Mouse (Mus musculus) forebrain, embryonic 14.5 days (tissue): Measurements from ENCODE around the gene Kdm5c. TPM values are rescaled to one million over a fixed set of nuclear protein-coding genes. Genes with fewer than 3 reads are reported as not detected.
"Not testable (repeated sequence)": the region's sequence is repeated elsewhere in the genome, so short reads cannot be mapped to it uniquely, and the experiment has no call there.

ENCODE experiments used
- ATAC-seq: fragments of 200-750 bp; cut with Nextera tagmentation; 2 replicates; pipeline ENCODE4 v1.8.0; 2017; ENCODE audit warnings: mild to moderate bottlenecking, moderate library complexity
- DNase-seq: peaks from one replicate; pipeline ENCODE4 v3.0.0-alpha.2; 2015; ENCODE audit warnings: low spot score
- H3K27ac ChIP-seq: fragments of 300-500 bp; sonication (generic); 2 replicates; pipeline ENCODE4 v1.5.1; 2014; ENCODE audit warnings: low read depth, mild to moderate bottlenecking, control low read depth, low read length, moderate library complexity
- H3K27me3 ChIP-seq: fragments of 300-500 bp; sonication (generic); replicated peaks from 2 replicates; pipeline ENCODE4 v1.6.1; 2014; ENCODE audit warnings: low read length, control low read depth, mixed read lengths; ENCODE audit not compliant: control insufficient read depth, insufficient read depth
- H3K36me3 ChIP-seq: fragments of 300-500 bp; sonication (generic); 2 replicates; pipeline ENCODE4 v1.6.1; 2014; ENCODE audit warnings: low read length, control low read depth; ENCODE audit not compliant: control insufficient read depth, insufficient read depth
- H3K4me1 ChIP-seq: fragments of 300-500 bp; sonication (generic); 2 replicates; pipeline ENCODE4 v1.6.1; 2014; ENCODE audit warnings: antibody characterized with exemption, low read length, control low read depth; ENCODE audit not compliant: control insufficient read depth, insufficient read depth
- H3K4me2 ChIP-seq: fragments of 300-500 bp; sonication (generic); 2 replicates; pipeline ENCODE4 v1.6.1; 2014; ENCODE audit warnings: mild to moderate bottlenecking, control low read depth, low read length
- H3K4me3 ChIP-seq: fragments of 300-500 bp; sonication (generic); 2 replicates; pipeline ENCODE4 v1.5.1; 2014; ENCODE audit warnings: low read depth, low read length, control low read depth
- H3K9ac ChIP-seq: fragments of 300-500 bp; sonication (generic); 2 replicates; pipeline ENCODE4 v1.6.1; 2014; ENCODE audit warnings: mild to moderate bottlenecking, low read length, control low read depth, moderate library complexity
- H3K9me3 ChIP-seq: fragments of 300-500 bp; sonication (generic); replicated peaks from 2 replicates; pipeline ENCODE4 v1.6.1; 2016; ENCODE audit warnings: low read length, control low read depth, mixed read lengths; ENCODE audit not compliant: control insufficient read depth
- WGBS: fragments of 180-500 bp; shearing (Covaris S2); extraction: QIAGEN DNeasy Blood & Tissue Kit; methylation state at CpG from one replicate; pipeline ENCODE4 v1.1.7; 2014; 5-methylcytosine and 5-hydroxymethylcytosine counted together
- polyA plus RNA-seq: library from polyadenylated mRNA; unstranded; fragments of >200 nt; fragmentation: Nextera tagmentation; extraction: Ambion mirVana; gene quantifications from 2 replicates; pipeline ENCODE4 v1.2.1, GENCODE M21; 2014

The Kdm5c gene
- polyA plus RNA-seq, 1 experiment from 2014 or later: 19.0 TPM

GRCm38 (mm10) chrX:152244492-152245189 is 11.8 kb downstream of the Kdm5c start:
- Histone ChIP-seq H3K36me3 (peaks cover 88% of the 10 kb centered on the region), H3K27me3 (no peaks in the 10 kb centered on the region), H3K9ac (no peak overlapping the region), H3K9me3 (no peaks in the 10 kb centered on the region), H3K4me3 (no peak overlapping the region), H3K27ac (no peak overlapping the region), H3K4me2 (no peak overlapping the region), H3K4me1 (no peaks in the 10 kb centered on the region)
- WGBS: 96% methylated on average over 2 of the region's 2 CpGs
- DNase-seq: no peak
- ATAC-seq: no peak

DNA sequence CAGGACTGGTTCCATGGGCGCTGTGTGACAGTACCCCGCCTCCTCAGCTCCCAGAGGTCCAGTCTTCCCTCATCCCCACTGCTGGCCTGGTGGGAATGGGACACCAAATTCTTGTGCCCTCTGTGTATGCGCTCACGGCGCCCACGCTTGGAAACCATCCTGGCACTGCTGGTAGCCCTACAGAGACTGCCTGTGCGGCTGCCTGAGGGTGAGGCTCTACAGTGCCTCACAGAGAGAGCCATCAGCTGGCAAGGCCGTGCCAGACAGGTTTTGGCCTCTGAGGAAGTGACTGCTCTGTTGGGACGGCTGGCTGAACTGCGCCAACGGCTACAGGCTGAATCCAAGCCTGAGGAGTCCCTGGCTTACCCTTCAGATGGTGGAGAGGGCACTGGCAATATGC is 38.4 kb downstream of the Kdm5c start:
- Histone ChIP-seq H3K36me3 (peaks cover 95% of the 10 kb centered on the region), H3K9ac (no peak overlapping the region), H3K4me2 (no peak overlapping the region), H3K27ac (no peak overlapping the region), H3K4me3 (no peak overlapping the region), H3K9me3 (no peaks in the 10 kb centered on the region), H3K4me1 (no peaks in the 10 kb centered on the region), H3K27me3 (no peaks in the 10 kb centered on the region)
- no peak for ATAC-seq
- WGBS: 93% methylated on average over 11 of the region's 11 CpGs
- no peak for DNase-seq

- no peak for DNase-seq
- ATAC-seq: no peak
- no peak overlapping the region for H3K9ac ChIP-seq
- no peaks in the 10 kb centered on the region for H3K9me3 ChIP-seq
- no peak overlapping the region for H3K27ac ChIP-seq
- no peaks in the 10 kb centered on the region for H3K4me1 ChIP-seq
- no peak overlapping the region for H3K4me2 ChIP-seq
- WGBS: 95% methylated on average over 6 of the region's 6 CpGs
- H3K27me3 ChIP-seq: no peaks in the 10 kb centered on the region
- no peak overlapping the region for H3K4me3 ChIP-seq
- peaks cover 21% of the 10 kb centered on the region for H3K36me3 ChIP-seq
Observed at GRCm38 (mm10) chrX:152279384-152279783, 46.6 kb downstream of the Kdm5c start.

DNA sequence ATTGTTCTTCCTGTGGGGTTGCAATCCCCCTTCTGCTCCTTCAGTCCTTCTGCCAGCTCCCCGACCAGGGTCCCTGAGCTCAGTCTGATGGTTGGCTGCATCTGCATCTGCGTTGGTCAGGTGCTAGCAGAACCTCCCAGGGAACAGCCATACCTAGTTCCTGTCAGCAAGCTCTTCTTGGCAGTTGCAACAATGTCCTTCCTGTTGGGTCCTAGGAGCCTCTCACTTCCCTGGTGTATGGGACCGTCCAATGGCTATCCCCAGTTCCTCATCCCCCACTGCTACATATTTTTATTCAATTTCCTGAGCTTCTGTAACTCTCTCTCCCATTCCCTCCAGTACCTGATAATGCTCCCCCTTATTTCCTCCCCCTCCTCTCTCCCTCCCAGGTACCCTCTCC is 51.9 kb downstream of the Kdm5c start:
- Histone ChIP-seq H3K4me2 (no peak overlapping the region), H3K27ac (no peak overlapping the region), H3K4me1 (no peaks in the 10 kb centered on the region), H3K36me3 (no peaks in the 10 kb centered on the region), H3K27me3 (no peaks in the 10 kb centered on the region), H3K9ac (no peak overlapping the region), H3K9me3 (no peaks in the 10 kb centered on the region), H3K4me3 (no peak overlapping the region)
- no peak for DNase-seq
- no peak for ATAC-seq
- WGBS: 82% methylated on average over 3 of the region's 3 CpGs

DNA sequence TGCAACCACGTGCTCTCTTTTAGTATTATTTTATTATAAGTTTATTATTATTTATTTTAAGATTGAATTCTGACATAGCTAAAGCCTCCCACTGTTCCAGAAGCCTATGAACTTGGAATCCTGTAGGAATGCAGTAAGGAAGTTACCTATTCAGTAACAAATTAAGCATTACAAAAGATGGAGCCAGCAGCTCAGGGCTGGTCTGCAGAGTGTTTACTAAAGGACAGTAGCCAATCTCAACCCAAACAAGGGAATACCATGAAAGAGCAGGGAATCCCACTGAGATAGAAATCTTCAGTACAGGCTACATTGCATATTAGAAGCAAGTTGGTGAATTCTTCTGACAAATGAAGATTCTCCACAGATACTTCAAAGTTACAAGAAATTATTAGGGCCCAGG is 54.2 kb downstream of the Kdm5c start:
- H3K27ac ChIP-seq, H3K27me3 ChIP-seq, DNase-seq, H3K36me3 ChIP-seq, H3K4me3 ChIP-seq, H3K9me3 ChIP-seq, H3K9ac ChIP-seq, ATAC-seq, H3K4me2 ChIP-seq, H3K4me1 ChIP-seq: not testable (repeated sequence)
- 56% methylated on average over 1 of the region's 1 CpGs for WGBS

DNA sequence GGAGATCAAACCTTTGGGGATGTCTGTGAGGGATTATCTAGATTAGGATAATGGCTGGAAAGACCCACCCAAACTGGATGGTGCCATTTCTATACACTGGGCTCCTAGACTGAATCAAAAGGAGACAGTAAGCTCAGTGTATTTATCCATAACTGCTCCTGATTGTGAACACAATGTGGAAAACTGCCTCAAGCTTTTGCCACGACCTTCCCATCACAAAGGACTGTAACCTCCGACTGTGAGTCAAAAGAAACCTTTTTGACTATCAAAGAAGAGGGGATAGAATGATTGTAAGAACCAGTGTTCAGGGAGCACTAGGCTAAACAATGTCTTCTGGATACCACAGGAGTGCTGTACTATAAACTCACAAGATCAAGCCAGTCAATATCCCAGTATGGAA is 73.4 kb downstream of the Kdm5c start:
- Histone ChIP-seq H3K9ac (no peak overlapping the region), H3K4me3 (no peak overlapping the region), H3K27ac (no peak overlapping the region), H3K27me3 (no peaks in the 10 kb centered on the region), H3K9me3 (no peaks in the 10 kb centered on the region), H3K36me3 (no peaks in the 10 kb centered on the region), H3K4me2 (no peak overlapping the region), H3K4me1 (no peaks in the 10 kb centered on the region)
- DNase-seq: no peak
- ATAC-seq: no peak
- WGBS: 66% methylated on average over 2 of the region's 2 CpGs

DNA sequence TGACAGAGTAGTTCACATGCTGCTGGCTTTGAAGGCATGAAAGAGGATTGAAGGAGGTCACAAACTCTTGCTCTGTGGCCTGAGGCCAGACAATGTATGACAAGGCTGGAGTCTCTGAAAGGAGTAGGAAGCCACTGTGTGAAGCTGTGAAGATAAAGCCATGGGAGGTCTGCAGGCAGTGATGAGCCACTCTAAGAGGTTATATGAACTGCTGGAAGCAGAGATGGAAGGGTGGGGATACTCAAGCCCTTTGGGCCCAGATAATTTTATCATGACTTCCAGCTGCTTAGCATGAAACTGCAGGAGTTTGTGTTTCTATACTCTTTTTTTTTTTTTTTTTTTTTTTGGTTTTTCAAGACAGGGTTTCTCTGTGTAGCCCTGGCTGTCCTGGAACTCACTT is 74.6 kb downstream of the Kdm5c start:
- no peaks in the 10 kb centered on the region for H3K9me3 ChIP-seq
- no peak overlapping the region for H3K9ac ChIP-seq
- ATAC-seq (no peak), DNase-seq (no peak)
- H3K4me3 ChIP-seq: no peak overlapping the region
- H3K27me3 ChIP-seq: no peaks in the 10 kb centered on the region
- no peaks in the 10 kb centered on the region for H3K36me3 ChIP-seq
- H3K27ac ChIP-seq: no peak overlapping the region
- H3K4me1 ChIP-seq: no peaks in the 10 kb centered on the region
- H3K4me2 ChIP-seq: no peak overlapping the region

- no peaks in the 10 kb centered on the region for H3K4me1 ChIP-seq
- no peak overlapping the region for H3K9ac ChIP-seq
- WGBS: 61% methylated on average over 2 of the region's 2 CpGs
- H3K4me3 ChIP-seq: no peak overlapping the region
- ATAC-seq (peak; percentile 48; the same call in 1 of the 2 replicates), DNase-seq (peak; percentile 45)
- no peak overlapping the region for H3K4me2 ChIP-seq
- H3K27ac ChIP-seq: no peak overlapping the region
- H3K9me3 ChIP-seq: no peaks in the 10 kb centered on the region
- no peaks in the 10 kb centered on the region for H3K36me3 ChIP-seq
- H3K27me3 ChIP-seq: no peaks in the 10 kb centered on the region
Observed at GRCm38 (mm10) chrX:152307942-152308341, 75.1 kb downstream of the Kdm5c start.

GRCm38 (mm10) chrX:152320535-152320934 is 87.7 kb downstream of the Kdm5c start:
- Histone ChIP-seq H3K9me3 (no peaks in the 10 kb centered on the region), H3K27me3 (no peaks in the 10 kb centered on the region), H3K27ac (no peak overlapping the region), H3K4me3 (no peak overlapping the region), H3K4me2 (no peak overlapping the region), H3K9ac (no peak overlapping the region), H3K4me1 (no peaks in the 10 kb centered on the region), H3K36me3 (no peaks in the 10 kb centered on the region)
- WGBS: 88% methylated on average over 4 of the region's 4 CpGs
- ATAC-seq: no peak
- DNase-seq: no peak
